Mouse (Mus musculus): ENCODE data around the gene Gm45717.

- TF ChIP-seq CTCF (conservative IDR thresholded peaks at IDR 0.05; ENCODE audit: insufficient read depth, insufficient read length, low read depth, low read length) (no peak), POLR2A (IDR thresholded peaks at IDR 0.05; ENCODE audit: low read depth, low read length) (no peak)
Measured at GRCm38 (mm10) chr7:140975465-140975864, 19.7 kb upstream of the Gm45717 start.
